Mouse (Mus musculus) liver, adult 2 months (tissue): ENCODE data around the gene Dag1. TPM values are rescaled to one million over a fixed set of nuclear protein-coding genes. Genes with fewer than 3 reads are reported as not detected.

Source experiments
- DNase-seq: peaks from one replicate; pipeline ENCODE4 v3.0.0-alpha.2; 2011; ENCODE audit warnings: low read depth, low spot score; ENCODE audit errors: extremely low read depth
- H3K27ac ChIP-seq: fragments of 200-500 bp; replicated peaks from 2 replicates; pipeline ENCODE4 v1.5.1; 2012; ENCODE audit warnings: low read depth, mild to moderate bottlenecking, control low read depth, inconsistent platforms, low read length; ENCODE audit not compliant: insufficient read depth
- H3K27me3 ChIP-seq: fragments of 200-500 bp; 2 replicates; pipeline ENCODE4 v1.6.1; 2012; ENCODE audit warnings: mild to moderate bottlenecking, moderate library complexity, low read length, inconsistent platforms; ENCODE audit not compliant: control insufficient read depth, insufficient read depth
- H3K36me3 ChIP-seq: fragments of 200-500 bp; 2 replicates; pipeline ENCODE4 v1.6.1; 2012; ENCODE audit warnings: low read length, inconsistent platforms; ENCODE audit not compliant: control insufficient read depth, insufficient read depth
- H3K4me1 ChIP-seq: fragments of 200-500 bp; 2 replicates; pipeline ENCODE4 v1.6.1; 2011; ENCODE audit warnings: low read length; ENCODE audit not compliant: control insufficient read depth, insufficient read depth
- H3K4me3 ChIP-seq: fragments of 200-500 bp; 2 replicates; pipeline ENCODE4 v1.5.1; 2011; ENCODE audit warnings: low read depth, mild to moderate bottlenecking, control low read depth, low read length, moderate library complexity; ENCODE audit not compliant: insufficient read depth
- H3K79me2 ChIP-seq: fragments of 200-500 bp; 2 replicates; pipeline ENCODE4 v1.6.1; 2012; ENCODE audit warnings: inconsistent platforms, mild to moderate bottlenecking, low read length, moderate library complexity; ENCODE audit not compliant: control insufficient read depth, insufficient read depth
- H3K9ac ChIP-seq: fragments of 200-500 bp; 2 replicates; pipeline ENCODE4 v1.6.1; 2012; ENCODE audit warnings: low read depth, mild to moderate bottlenecking, control low read depth, inconsistent platforms, low read length
- CTCF ChIP-seq: fragments of 200-500 bp; IDR thresholded peaks from 2 replicates; pipeline ENCODE4 v1.5.1; 2011; ENCODE audit warnings: low read depth, low read length, control low read depth
- POLR2A ChIP-seq: fragments of 200-500 bp; IDR thresholded peaks from 2 replicates; pipeline ENCODE4 v1.6.1; 2011; ENCODE audit warnings: low read length, control low read depth; ENCODE audit not compliant: insufficient read depth; ENCODE audit errors: extremely low read depth
- WGBS: fragments of 180-500 bp; shearing (Covaris S2); methylation state at CpG from one replicate; pipeline ENCODE4 v1.1.7; 2018; 5-methylcytosine and 5-hydroxymethylcytosine counted together
- polyA plus RNA-seq: library from polyadenylated mRNA; depleted of rRNA; stranded (reverse); fragments of >200 nt; gene quantifications from 2 replicates; pipeline ENCODE4 v1.2.3, GENCODE M21; 2012
- total RNA-seq: library from RNA; depleted of rRNA; stranded (reverse); fragments of >200 nt; gene quantifications from 2 replicates; pipeline ENCODE4 v1.2.3, GENCODE M21; 2014

The Dag1 gene
- total and polyA plus RNA-seq, 2 experiments: 20.7 to 24.9 TPM

- WGBS: 68% methylated on average over 10 of the region's 10 CpGs
- Histone ChIP-seq H3K9ac (no peak overlapping the region), H3K79me2 (no peaks in the 10 kb centered on the region), H3K4me3 (no peak overlapping the region), H3K27me3 (no peaks in the 10 kb centered on the region), H3K36me3 (no peaks in the 10 kb centered on the region), H3K4me1 (peaks cover 7% of the 10 kb centered on the region; the same call in 1 of the 2 replicates), H3K27ac (no peak overlapping the region)
- no peak for TF ChIP-seq POLR2A
- TF ChIP-seq CTCF: no peak
- peak; percentile 4 for DNase-seq
These were observed 94.0 kb downstream of the Dag1 start for GRCm38 (mm10) chr9:108169751-108170150.

- 54% methylated on average over 8 of the region's 8 CpGs for WGBS
- H3K4me1 ChIP-seq: no peaks in the 10 kb centered on the region
These were observed 98.6 kb downstream of the Dag1 start for GRCm38 (mm10) chr9:108165143-108165542.

GRCm38 (mm10) chr9:108163646-108164284, 100.0 kb downstream of the Dag1 start:
- WGBS: 87% methylated on average over 16 of the region's 16 CpGs
- H3K27ac ChIP-seq: no peak overlapping the region

More at GRCm38 (mm10) chr9:108165143-108165542, 98.6 kb downstream of the Dag1 start:
- no peaks in the 10 kb centered on the region for H3K27me3 ChIP-seq
- no peak for TF ChIP-seq CTCF
- no peak for TF ChIP-seq POLR2A
- H3K27ac ChIP-seq: no peak overlapping the region
- no peaks in the 10 kb centered on the region for H3K79me2 ChIP-seq
- H3K36me3 ChIP-seq: no peaks in the 10 kb centered on the region
- H3K9ac ChIP-seq: no peak overlapping the region
- H3K4me3 ChIP-seq: no peak overlapping the region
- DNase-seq: no peak

GRCm38 (mm10) chr9:108157891-108158290, 105.9 kb downstream of the Dag1 start:
- no peaks in the 10 kb centered on the region for H3K4me1 ChIP-seq
- WGBS: 68% methylated on average over 7 of the region's 7 CpGs

More at GRCm38 (mm10) chr9:108163646-108164284, 100.0 kb downstream of the Dag1 start:
- TF ChIP-seq CTCF (no peak), POLR2A (no peak)
- H3K79me2 ChIP-seq: no peaks in the 10 kb centered on the region
- H3K36me3 ChIP-seq: no peaks in the 10 kb centered on the region
- no peaks in the 10 kb centered on the region for H3K4me1 ChIP-seq
- H3K9ac ChIP-seq: no peak overlapping the region
- no peak for DNase-seq
- no peaks in the 10 kb centered on the region for H3K27me3 ChIP-seq
- H3K4me3 ChIP-seq: no peak overlapping the region

GRCm38 (mm10) chr9:108157451-108157850, 106.3 kb downstream of the Dag1 start:
- 88% methylated on average over 6 of the region's 6 CpGs for WGBS
- Histone ChIP-seq H3K79me2 (no peaks in the 10 kb centered on the region), H3K9ac (no peak overlapping the region), H3K4me1 (no peaks in the 10 kb centered on the region), H3K27me3 (no peaks in the 10 kb centered on the region), H3K36me3 (no peaks in the 10 kb centered on the region), H3K4me3 (no peak overlapping the region), H3K27ac (no peak overlapping the region)
- TF ChIP-seq CTCF (no peak), POLR2A (no peak)
- DNase-seq: no peak

More at GRCm38 (mm10) chr9:108157891-108158290, 105.9 kb downstream of the Dag1 start:
- H3K79me2 ChIP-seq: no peaks in the 10 kb centered on the region
- TF ChIP-seq POLR2A: no peak
- TF ChIP-seq CTCF: no peak
- DNase-seq: no peak
- H3K27ac ChIP-seq: no peak overlapping the region
- H3K9ac ChIP-seq: no peak overlapping the region
- no peaks in the 10 kb centered on the region for H3K36me3 ChIP-seq
- H3K4me3 ChIP-seq: no peak overlapping the region
- H3K27me3 ChIP-seq: no peaks in the 10 kb centered on the region

GRCm38 (mm10) chr9:108156786-108157185, 107.0 kb downstream of the Dag1 start:
- no peaks in the 10 kb centered on the region for H3K36me3 ChIP-seq
- no peaks in the 10 kb centered on the region for H3K79me2 ChIP-seq
- 81% methylated on average over 5 of the region's 5 CpGs for WGBS
- H3K9ac ChIP-seq: no peak overlapping the region
- H3K4me1 ChIP-seq: no peaks in the 10 kb centered on the region
- H3K27ac ChIP-seq: no peak overlapping the region
- no peak overlapping the region for H3K4me3 ChIP-seq
- DNase-seq: no peak
- no peak for TF ChIP-seq CTCF
- TF ChIP-seq POLR2A: no peak
- no peaks in the 10 kb centered on the region for H3K27me3 ChIP-seq
